Mouse (Mus musculus) heart, adult 2 months (tissue): ENCODE measurements around the gene Ramp2. TPM values are rescaled to one million over a fixed set of nuclear protein-coding genes. Genes with fewer than 3 reads are reported as not detected.

Source experiments
- DNase-seq, 2 experiments: peaks; one replicate each; pipeline ENCODE4 v3.0.0; 2021
- H3K27ac ChIP-seq: fragments of 200-600 bp; 2 replicates; pipeline ENCODE4 v1.8.1; 2022
- H3K27me3 ChIP-seq: fragments of 200-500 bp; 2 replicates; pipeline ENCODE4 v1.6.1; 2012; ENCODE audit warnings: mild to moderate bottlenecking, low read length, inconsistent platforms, mixed read lengths; ENCODE audit not compliant: control insufficient read depth, insufficient read depth
- H3K36me3 ChIP-seq: fragments of 200-500 bp; 2 replicates; pipeline ENCODE4 v1.6.1; 2012; ENCODE audit warnings: low read length, inconsistent platforms; ENCODE audit not compliant: control insufficient read depth, insufficient read depth
- H3K4me1 ChIP-seq: fragments of 200-500 bp; 2 replicates; pipeline ENCODE4 v1.6.1; 2011; ENCODE audit warnings: low read length; ENCODE audit not compliant: control insufficient read depth, insufficient read depth
- H3K4me3 ChIP-seq: fragments of 200-600 bp; 2 replicates; pipeline ENCODE4 v1.8.1; 2022
- H3K79me2 ChIP-seq: fragments of 200-500 bp; replicated peaks from 2 replicates; pipeline ENCODE4 v1.6.1; 2012; ENCODE audit warnings: mild to moderate bottlenecking, inconsistent platforms, low read length, moderate library complexity, mixed read lengths; ENCODE audit not compliant: control insufficient read depth, insufficient read depth
- H3K9ac ChIP-seq: fragments of 200-500 bp; 2 replicates; pipeline ENCODE4 v1.6.1; 2012; ENCODE audit warnings: low read depth, mild to moderate bottlenecking, control low read depth, inconsistent platforms, low read length, mixed read lengths
- CTCF ChIP-seq: fragments of 200-600 bp; IDR thresholded peaks from 2 replicates; pipeline ENCODE4 v1.8.1; 2022; ENCODE audit warnings: antibody characterized with exemption, mild to moderate bottlenecking, moderate library complexity
- EP300 ChIP-seq: fragments of 200-500 bp; IDR thresholded peaks from 2 replicates; pipeline ENCODE4 v1.6.1; 2011; ENCODE audit warnings: low read depth, low read length, control low read depth; ENCODE audit not compliant: insufficient read depth
- POLR2A ChIP-seq: fragments of 200-500 bp; IDR thresholded peaks from 2 replicates; pipeline ENCODE4 v1.6.1; 2011; ENCODE audit warnings: mild to moderate bottlenecking, low read depth, low read length, control low read depth; ENCODE audit not compliant: insufficient read depth
- WGBS: fragments of 180-500 bp; shearing (Covaris S2); methylation state at CpG from one replicate; pipeline ENCODE4 v1.1.7; 2018; 5-methylcytosine and 5-hydroxymethylcytosine counted together
- intact Hi-C: fragments of 180-260 bp; cut with DNase I; formaldehyde crosslinking; loops from one replicate; pipeline ENCODE4 v1.15.1; 2025
- polyA plus RNA-seq: library from polyadenylated mRNA; depleted of rRNA; stranded (reverse); fragments of >200 nt; gene quantifications from 2 replicates; pipeline ENCODE4 v1.2.3, GENCODE M21; 2012
- total RNA-seq, 2 experiments: library from RNA; stranded (reverse); gene quantifications; 2 replicates each; pipeline ENCODE4 v1.2.3; 2021

Ramp2 gene
- total and polyA plus RNA-seq, 3 experiments: 89.1 to 130 (median 90.3) TPM

DNA sequence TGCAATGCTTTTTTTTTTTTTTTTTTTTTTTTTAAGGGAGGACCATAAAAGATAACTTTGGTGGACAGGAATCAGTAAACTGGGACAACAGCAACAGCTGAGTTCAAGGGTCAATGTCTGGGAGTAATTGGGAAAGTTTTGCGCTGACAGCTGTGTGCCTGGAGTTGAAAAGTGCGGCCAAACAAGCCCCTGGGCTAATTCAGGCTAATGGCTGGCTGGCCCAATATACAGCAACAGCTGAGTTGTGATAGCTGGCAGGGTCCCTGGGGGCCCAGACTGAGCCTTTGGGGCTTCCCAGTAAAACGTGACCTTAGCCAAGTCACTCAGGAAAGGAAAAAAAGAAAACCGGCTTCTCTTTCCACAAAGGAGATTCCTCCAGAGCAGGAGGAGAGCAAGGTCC, 757 bp upstream of the Ramp2 start:
- no peak overlapping the region for H3K4me3 ChIP-seq

DNA sequence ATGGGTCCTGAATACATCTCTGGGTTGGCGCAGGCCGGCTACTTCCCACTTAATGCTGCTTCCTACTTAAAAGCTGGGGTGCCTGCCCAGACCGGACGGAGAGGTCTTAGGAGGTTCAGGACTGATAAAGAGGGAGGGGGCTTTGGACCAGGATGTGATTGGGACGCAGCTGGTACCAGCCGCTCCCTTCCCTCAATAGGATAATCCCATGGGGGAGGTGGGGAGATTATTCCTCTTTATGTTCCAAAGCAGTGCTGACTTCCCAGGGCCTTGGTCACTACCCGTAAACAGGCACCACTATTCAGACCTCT, 829 bp downstream of the Ramp2 start:
- WGBS: 9% methylated on average over 7 of the region's 7 CpGs
- intact Hi-C loops: no loop called here
- no peak for DNase-seq
- H3K79me2 ChIP-seq: no peaks in the 10 kb centered on the region
- H3K9ac ChIP-seq: peak overlapping the region; percentile 98
- peak overlapping the region; percentile 79 for H3K4me3 ChIP-seq
- 0 out of 2 replicates have a peak, but pooled peaks cover 2% of the 10 kb centered on the region for H3K27me3 ChIP-seq
- peaks cover 2% of the 10 kb centered on the region; the same call in 1 of the 2 replicates for H3K36me3 ChIP-seq
- peaks cover 7% of the 10 kb centered on the region for H3K4me1 ChIP-seq
- peak overlapping the region; percentile 95 for H3K27ac ChIP-seq
- TF ChIP-seq EP300 (no peak), POLR2A (0 out of 2 replicates have a peak, but pooled peaks have one; percentile 16), CTCF (no peak)

More for the DNA sequence above, 757 bp upstream of the Ramp2 start:
- intact Hi-C loops: no loop called here
- TF ChIP-seq EP300 (0 out of 2 replicates have a peak, but pooled peaks have one; percentile 16), POLR2A (no peak)
- WGBS: 34% methylated on average over 4 of the region's 4 CpGs
- peaks cover 7% of the 10 kb centered on the region for H3K4me1 ChIP-seq
- H3K27ac ChIP-seq: peak overlapping the region; percentile 95
- H3K36me3 ChIP-seq: peaks cover 2% of the 10 kb centered on the region; the same call in 1 of the 2 replicates
- 0 out of 2 replicates have a peak, but pooled peaks cover 2% of the 10 kb centered on the region for H3K27me3 ChIP-seq
- no peaks in the 10 kb centered on the region for H3K79me2 ChIP-seq
- H3K9ac ChIP-seq: no peak overlapping the region; the same call in 1 of the 2 replicates
- peak; percentile 68 to 82 for DNase-seq

DNA sequence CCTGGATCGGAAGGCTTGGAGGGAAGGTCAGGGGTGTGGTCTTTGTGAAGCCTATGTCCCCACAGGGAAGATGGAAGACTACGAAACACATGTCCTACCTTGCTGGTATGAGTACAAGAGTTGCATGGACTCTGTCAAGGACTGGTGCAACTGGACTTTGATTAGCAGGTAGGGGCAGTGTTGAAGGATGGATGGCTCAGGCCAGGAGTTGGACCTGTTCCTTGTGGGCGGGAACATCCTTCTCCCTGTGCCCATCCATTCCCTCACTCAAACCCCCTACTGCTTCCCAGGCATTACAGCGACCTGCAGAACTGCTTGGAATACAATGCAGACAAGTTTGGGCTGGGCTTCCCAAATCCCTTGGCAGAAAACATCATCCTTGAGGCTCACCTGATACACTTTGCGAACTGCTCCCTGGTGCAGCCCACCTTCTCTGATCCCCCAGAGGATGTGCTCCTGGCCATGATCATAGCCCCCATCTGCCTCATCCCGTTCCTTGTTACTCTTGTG, 1.7 kb downstream of the Ramp2 start:
- peak overlapping the region; percentile 98 for H3K9ac ChIP-seq
- WGBS: 50% methylated on average over 6 of the region's 6 CpGs
- H3K4me3 ChIP-seq: peak overlapping the region; percentile 79
- intact Hi-C loops: loop anchor here (1.0 kb wide), 2 partner anchors 16 to 35 kb away; no protein-coding TSS in a partner anchor
- DNase-seq: no peak
- H3K79me2 ChIP-seq: no peaks in the 10 kb centered on the region
- peaks cover 7% of the 10 kb centered on the region for H3K4me1 ChIP-seq
- TF ChIP-seq CTCF (no peak), EP300 (no peak), POLR2A (no peak)
- peaks cover 2% of the 10 kb centered on the region; the same call in 1 of the 2 replicates for H3K36me3 ChIP-seq
- 0 out of 2 replicates have a peak, but pooled peaks cover 2% of the 10 kb centered on the region for H3K27me3 ChIP-seq
- peak overlapping the region; percentile 95 for H3K27ac ChIP-seq

DNA sequence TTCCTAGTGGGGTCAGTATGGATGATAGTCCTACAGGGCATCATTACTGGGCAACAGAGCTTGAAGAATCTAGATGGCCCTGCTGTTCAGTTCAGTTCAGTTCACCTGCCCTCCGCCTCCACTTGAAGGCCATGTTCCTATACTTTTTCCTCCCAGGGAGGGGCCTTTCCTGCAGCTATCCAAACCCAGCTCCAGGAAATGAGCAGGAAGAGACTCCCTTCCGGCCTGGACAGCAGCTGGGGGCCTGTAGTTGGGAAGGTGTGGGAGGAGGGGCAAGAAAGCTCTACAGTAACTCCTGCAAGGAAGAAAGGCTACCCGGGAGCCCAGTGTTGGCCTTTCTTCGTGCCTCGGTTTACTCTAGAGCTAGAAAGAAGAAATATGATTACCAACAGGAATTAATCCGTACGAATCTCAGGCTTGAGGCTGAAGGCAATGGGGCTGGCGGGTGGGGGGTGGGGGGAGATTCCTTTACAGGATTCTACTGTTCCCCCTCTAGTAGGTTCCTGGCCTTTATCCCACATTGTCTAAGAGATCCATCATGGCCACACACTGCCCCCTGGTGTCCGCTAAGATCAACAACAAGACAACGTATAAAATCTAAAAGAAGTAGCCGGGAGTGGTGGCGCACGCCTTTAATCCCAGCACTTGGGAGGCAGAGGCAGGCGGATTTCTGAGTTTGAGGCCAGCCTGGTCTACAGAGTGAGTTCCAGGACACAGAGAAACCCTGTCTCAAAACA, 2.6 kb downstream of the Ramp2 start:
- DNase-seq: peak; percentile 79 to 80
- Histone ChIP-seq H3K36me3 (peaks cover 2% of the 10 kb centered on the region; the same call in 1 of the 2 replicates), H3K4me3 (peak overlapping the region; percentile 79), H3K9ac (peak overlapping the region; percentile 2; the same call in 1 of the 2 replicates), H3K27ac (peak overlapping the region; percentile 95), H3K4me1 (peaks cover 11% of the 10 kb centered on the region), H3K27me3 (0 out of 2 replicates have a peak, but pooled peaks cover 2% of the 10 kb centered on the region), H3K79me2 (no peaks in the 10 kb centered on the region)
- intact Hi-C loops: loop anchor here (1.0 kb wide), 2 partner anchors 17 to 36 kb away; no protein-coding TSS in a partner anchor
- TF ChIP-seq CTCF (peak; percentile 75), POLR2A (peak; percentile 66), EP300 (0 out of 2 replicates have a peak, but pooled peaks have one; percentile 84)
- 16% methylated on average over 14 of the region's 14 CpGs for WGBS

GRCm38 (mm10) chr11:101251031-101251430, 5.2 kb downstream of the Ramp2 start:
- Histone ChIP-seq H3K79me2 (no peaks in the 10 kb centered on the region), H3K4me1 (peaks cover 8% of the 10 kb centered on the region), H3K9ac (no peak overlapping the region), H3K27me3 (0 out of 2 replicates have a peak, but pooled peaks cover 2% of the 10 kb centered on the region), H3K27ac (no peak overlapping the region), H3K36me3 (peaks cover 8% of the 10 kb centered on the region; the same call in 1 of the 2 replicates), H3K4me3 (no peak overlapping the region)
- no peak for DNase-seq
- whole genome bisulfite sequencing: 68% methylated on average over 2 of the region's 2 CpGs
- intact Hi-C loops: loop anchor here (1.0 kb wide), 1 partner anchor 48 kb away; no protein-coding TSS in a partner anchor
- TF ChIP-seq EP300 (no peak), POLR2A (no peak), CTCF (no peak)

- Histone ChIP-seq H3K27me3 (no peaks in the 10 kb centered on the region), H3K36me3 (peaks cover 11% of the 10 kb centered on the region), H3K79me2 (no peaks in the 10 kb centered on the region), H3K27ac (peak overlapping the region; percentile 90), H3K4me3 (peak overlapping the region; percentile 77), H3K9ac (peak overlapping the region; percentile 66), H3K4me1 (peaks cover 7% of the 10 kb centered on the region)
- 3% methylated on average over 7 of the region's 7 CpGs for WGBS
- DNase-seq: no peak
- intact Hi-C loops: loop anchor here (2.0 kb wide), 1 partner anchor 26 kb away; the partner anchor contains the start of genes Cntd1 and Coa3
- TF ChIP-seq EP300 (no peak), POLR2A (no peak), CTCF (no peak)
These were observed 7.1 kb downstream of the Ramp2 start for GRCm38 (mm10) chr11:101252941-101253340.
